Mouse (Mus musculus): Measurements from ENCODE around the gene Cubn. TPM values are rescaled to one million over a fixed set of nuclear protein-coding genes. Genes with fewer than 3 reads are reported as not detected.

Cubn gene
- total RNA-seq, 2 experiments from 2014 or later, result 0.19 to 0.36 TPM

DNA sequence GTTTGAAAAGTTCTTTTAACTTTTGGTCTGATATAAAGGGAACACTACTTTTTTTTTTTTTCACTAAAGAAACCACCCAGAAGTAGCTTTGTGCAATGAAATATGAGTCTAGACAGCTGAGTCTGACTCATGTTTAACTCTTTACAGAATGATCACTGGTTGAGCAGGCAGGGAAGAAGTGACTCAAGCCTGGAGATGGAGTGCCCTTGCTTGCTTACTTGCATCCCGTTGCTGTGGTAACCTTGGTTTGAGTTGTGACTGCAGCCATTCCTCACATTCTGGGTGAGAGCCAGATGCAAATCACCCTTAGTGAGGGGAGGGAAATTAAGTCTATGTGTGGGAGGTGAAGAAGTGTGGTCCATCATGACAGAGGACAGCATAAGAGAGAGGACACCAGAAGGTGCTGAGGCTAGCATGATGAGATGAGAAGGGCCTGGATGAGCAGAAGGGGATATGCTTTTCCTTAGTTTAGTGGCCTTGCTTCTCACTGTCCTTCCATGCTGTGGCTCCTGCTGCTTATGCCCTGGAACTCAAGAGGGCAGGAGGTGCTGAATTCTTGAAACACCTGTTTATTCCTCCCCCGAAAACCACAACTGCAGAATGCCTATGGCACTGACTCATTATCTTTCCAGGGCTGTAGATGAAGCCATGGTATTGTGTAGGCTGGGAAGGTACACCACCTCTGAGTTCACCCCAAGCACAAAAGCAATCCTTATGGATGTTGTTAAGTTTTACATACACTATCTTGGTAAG lies 81.7 kb downstream of the Cubn start:
- no peak for DNase-seq (ENCODE audit: low spot score in 2 of 2)

DNA sequence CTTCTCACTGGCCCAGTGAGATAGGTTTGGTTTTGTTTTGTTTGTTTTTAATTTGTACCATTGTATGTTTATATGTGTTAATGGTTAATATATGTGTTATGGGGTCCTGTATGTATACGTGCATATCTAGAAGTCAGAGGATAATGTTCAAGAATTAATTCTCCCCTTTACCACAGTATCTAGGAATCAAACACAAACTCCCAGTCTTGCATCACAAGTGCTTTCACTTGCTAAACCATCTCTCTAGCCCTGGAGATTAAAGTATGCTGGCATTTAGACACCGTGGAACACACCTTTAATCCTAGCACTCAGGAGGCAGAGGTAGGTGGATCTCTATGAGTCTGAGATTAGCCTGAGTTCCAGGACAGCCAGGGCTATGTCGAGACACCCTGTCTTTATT lies 83.3 kb downstream of the Cubn start:
- DNase-seq (ENCODE audit: low spot score in 2 of 2), result no peak

DNA sequence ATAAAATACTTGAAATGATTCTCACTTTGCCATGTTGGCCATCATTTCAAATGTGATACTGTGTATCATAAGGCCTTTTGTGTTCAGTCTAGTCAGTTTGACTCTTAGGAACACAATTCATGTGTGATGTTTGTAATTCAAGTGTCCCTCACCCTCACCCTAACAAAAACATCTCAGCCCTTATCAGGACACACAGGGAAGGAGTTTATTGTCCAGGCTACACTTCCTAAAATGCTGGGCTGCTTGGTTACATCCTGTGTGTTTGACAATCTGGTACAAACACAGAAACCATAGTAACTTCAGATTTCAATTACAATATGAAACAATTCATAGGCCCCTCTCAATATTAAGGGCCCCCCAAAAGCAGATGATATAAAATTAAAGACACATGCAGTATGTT lies 83.9 kb downstream of the Cubn start:
- no peak for DNase-seq (ENCODE audit: low spot score in 2 of 2)

DNA sequence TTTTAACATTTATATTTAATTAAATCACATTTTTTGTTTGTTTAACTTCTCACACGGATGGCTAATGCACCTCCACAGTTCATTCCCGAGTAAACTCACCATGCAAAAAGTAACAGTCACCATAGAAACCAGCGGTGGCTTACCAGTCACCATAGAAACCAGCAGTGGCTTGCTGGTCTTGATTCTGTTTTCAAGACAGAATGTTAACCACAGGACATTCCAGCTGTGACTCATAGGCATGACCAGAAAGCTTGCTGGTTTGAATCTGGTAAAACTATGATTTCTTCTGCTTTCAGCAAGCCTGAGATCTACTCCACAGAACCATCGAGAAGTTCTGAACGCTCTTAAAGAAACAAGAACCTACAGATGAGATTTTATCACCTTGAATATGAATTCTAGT lies 84.3 kb downstream of the Cubn start:
- no peak for DNase-seq (ENCODE audit: low spot score in 2 of 2)

DNA sequence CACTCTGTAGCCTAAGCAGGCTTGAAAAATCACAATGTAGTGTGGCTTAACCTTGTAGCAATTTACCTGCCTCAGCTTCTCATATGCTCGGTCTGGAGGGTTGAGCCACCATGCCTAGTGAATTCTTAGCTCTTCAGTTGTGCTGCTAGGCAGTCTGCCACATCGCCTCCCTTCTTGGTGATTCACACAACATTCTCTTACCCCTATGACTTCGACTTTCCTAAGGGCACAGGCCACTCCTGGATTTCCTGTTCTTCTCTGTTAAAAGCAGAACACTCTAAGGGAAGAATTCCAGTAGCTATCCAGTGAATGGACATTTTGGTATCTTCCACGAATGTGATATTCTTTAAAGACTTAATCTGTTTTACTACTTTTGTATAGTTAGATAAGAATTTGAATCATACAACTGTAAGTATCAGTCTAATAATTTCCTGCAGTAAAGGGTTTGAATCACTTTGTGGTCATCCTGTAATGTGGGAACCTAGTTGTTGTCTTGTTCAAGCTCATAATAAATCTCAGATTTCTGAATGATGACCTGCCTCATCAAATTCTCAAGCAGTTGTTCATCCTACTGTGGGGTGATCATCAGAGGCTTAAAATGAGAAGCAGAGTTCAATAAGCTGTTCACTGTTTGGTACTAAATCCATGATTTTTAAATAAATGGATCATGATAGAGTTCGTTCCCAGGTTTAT lies 86.5 kb downstream of the Cubn start:
- DNase-seq (ENCODE audit: low spot score in 2 of 2), result no peak

DNA sequence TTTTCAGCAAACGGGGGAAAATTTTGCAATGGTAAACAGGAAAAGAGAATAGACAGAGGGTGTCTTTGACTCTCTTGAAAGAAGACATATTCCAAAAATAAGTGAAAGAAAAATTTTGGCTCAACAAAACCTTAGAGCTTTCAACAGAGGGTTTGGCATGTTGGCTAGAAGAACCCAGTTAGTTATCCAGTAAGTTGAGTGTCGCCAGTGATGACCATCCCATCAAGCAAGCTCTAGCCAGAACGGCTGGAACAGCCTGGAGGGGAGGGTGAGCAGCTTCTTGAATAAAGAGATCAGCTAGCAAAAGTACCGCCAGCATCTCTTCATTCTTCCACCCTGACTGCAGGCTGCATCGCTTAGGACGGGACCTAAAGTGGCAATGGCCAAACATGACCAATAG lies 90.8 kb downstream of the Cubn start:
- no peak for DNase-seq (ENCODE audit: low spot score in 2 of 2)

DNA sequence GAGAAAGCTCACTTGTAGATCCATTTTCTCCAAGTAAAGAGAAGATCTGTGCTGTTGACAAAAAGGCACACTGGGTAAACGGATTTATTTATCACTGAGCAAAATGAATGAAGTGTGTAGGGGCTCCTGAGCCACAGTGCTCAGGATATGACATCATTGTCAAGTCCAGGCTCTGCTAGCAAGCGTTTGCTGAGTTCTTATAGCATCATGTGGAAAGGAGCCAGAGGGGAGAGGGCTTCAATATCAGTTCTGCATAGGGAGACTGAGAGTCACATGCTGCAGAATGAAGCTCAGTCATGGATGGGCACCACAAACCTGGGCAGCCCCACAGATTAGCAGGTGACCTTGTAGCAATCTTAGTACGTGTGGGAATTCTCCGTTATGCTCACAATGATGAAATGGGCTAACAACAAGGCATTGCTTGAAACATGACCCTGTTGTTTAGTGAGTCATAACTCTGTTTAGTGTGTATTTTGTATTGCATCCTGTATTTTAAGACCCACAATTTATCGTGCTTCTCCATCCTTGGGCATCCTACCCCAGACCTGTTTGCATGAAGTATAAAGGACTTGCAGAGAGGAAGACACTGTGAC lies 92.0 kb downstream of the Cubn start:
- DNase-seq (ENCODE audit: low spot score in 2 of 2), result no peak

DNA sequence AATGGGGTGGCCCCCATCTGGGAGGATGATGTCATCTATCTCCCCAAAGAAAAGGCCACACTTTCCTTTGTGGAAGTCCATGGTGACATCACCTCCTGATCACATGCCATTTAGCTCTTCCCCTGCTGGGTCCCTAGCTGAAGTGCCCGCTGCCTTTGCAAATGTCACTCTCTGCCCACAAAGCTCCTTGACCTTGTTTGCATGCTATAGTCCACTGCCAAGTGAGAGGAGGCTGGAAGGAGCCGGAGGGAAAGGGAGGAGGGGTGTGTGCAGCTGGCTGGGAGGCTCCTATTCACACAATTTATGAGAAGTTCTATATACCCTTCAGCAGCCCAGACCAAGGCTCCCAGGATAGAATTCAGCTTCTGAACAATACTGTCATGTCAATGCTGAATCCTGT lies 92.7 kb downstream of the Cubn start:
- DNase-seq (ENCODE audit: low spot score in 2 of 2), result peak; percentile 19 to 44

DNA sequence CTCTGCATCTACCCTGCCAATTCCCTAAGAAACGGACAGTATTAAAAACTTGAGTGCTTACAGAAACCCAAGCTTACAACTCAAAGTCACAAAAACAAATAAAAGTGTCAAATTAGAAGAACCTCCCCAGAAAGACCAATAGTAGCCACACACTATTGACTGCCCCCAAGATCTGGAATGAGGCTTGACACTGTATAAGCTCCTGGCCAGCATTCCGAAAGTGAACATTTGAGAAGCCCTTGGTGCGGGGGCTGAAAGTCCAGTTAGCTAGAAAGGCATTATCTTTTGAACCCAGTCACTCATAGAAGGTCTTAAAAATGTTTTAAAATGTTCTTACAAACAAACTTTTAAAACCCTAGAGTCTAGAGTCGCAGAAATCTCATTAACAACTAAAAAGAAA lies 93.1 kb downstream of the Cubn start:
- no peak for DNase-seq (ENCODE audit: low spot score in 2 of 2)

DNA sequence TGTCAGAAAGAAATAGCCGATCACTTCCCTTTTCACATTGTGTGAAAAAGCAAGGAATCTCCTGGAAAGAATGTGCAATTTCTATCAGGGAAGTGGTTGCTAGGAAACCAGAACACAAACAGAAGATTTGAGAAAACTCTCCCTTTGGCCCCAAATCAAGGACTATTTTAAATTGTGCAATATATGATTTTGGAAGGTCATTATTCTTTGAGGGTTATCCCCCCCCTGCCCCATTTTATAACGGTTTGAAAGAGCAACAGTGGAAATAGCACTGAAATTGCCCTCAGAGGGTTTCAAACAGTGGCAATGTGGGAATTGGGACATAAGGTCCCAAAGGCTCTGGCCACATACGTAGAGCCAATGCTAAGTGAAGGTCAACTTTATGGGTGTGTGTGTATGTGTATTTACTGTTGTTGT lies 95.5 kb downstream of the Cubn start:
- DNase-seq (ENCODE audit: low spot score in 2 of 2), result no peak

DNA sequence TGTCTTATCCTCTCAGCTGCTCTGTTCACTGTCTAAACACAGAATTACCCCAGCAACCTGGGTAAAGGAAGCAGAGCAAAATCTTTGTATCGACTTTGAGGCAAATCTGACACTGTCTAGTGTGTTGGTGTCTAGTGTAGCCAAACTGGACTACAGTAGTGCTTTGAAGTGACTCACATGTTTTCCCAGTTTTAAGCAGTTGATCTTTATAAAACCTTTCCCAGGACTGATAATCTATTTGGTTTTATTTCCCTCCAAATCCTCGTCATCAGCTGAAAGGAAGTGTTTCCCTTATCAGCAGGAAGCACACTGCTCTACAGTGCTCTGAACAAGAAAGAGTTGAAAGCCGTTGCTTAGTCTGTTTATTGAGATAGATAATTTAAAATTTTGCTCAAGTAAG lies 100.6 kb downstream of the Cubn start:
- no peak for DNase-seq (ENCODE audit: low spot score in 2 of 2)

DNA sequence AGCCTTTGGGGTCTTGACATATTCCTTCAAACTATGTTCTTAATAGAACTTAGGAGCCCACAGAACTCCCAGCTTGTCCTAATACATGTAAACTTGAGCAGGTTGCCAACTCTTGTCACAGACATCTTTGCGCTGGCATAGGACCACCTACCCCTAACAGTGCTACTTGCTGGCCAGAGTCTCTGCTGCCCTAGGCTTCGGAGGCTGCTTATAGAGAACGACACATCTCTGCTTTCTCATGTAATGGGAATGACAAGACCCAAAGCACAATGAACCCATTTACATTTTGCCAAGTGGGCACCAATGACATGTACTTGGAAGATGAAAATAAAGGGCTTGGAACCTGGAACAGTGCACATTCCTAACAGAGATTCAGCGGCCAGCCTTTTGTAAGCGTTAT lies 105.0 kb downstream of the Cubn start:
- no peak for DNase-seq (ENCODE audit: low spot score in 2 of 2)

DNA sequence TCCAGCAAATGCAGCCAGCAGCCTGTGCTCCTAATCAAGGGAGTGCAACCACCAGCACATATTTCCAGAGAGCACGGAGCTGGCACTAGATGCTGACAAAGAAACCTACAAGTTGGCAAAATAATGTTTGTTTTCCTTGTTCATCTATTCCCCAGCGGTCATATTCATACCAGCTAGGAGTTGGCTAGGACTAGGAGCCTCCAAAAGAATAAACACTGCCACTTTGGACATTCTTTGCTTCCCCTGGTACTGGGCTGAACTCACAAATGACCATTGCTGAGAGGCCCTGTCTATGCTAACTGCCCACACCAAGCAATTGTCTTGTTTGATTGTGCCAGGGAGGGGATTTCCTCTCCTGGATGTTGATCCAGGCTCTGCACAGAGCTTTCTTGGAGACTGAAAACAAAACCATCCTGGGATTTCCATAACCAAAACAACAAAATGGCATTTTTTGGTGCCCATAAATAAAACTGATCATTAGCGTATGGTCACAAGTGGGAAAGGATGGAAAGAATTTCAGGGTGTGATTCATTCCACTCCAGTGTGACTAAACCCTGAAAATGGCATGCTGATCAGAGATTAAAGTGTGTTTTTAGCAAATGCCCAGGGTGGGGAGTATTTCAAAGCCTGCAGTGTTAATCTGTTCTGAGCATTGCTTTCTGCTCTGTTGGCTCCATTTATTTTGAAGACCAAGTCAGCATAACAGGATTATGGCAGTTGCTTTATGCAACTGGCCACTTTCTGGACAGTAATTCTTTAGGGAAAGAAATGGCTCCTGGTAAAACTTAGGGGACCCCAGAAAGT lies 105.9 kb downstream of the Cubn start:
- no peak for DNase-seq (ENCODE audit: low spot score in 2 of 2)

DNA sequence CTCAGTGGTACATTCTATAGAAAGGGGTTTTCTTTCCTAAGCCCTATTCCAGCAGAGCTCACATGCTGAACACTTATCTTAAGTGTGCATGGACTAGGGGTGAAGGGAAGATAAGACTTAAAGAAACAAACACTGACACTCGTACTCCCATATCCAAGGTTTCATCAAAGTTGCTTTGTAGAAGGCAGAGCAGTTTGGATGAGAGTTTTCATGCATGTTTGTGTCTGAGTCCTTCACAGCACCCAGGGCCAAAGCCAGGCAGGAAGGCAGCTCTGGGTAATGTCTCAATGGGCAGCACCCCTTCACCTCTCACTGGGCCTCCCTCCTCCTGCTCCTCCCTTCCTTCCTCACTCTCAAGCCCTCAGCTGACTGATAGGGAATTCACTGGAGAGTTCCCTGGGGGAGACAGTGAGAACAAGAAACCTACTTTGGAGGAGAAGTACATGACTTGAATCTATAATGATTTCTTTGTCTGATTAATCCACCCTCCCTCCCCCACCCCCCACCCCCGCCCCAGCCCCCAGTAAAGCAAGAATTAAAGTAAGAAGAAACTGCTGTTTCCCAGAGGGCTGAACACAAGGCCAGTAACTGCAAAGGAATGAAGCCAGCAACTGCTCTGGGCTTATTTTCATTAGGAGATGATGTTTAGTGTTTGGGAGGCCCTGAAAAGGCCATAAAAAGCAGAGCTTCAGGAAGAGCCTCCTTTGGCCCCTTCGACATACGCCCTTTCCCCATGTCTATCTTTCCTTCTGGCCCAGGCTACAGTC lies 106.7 kb downstream of the Cubn start:
- no peak for DNase-seq (ENCODE audit: low spot score in 2 of 2)

DNA sequence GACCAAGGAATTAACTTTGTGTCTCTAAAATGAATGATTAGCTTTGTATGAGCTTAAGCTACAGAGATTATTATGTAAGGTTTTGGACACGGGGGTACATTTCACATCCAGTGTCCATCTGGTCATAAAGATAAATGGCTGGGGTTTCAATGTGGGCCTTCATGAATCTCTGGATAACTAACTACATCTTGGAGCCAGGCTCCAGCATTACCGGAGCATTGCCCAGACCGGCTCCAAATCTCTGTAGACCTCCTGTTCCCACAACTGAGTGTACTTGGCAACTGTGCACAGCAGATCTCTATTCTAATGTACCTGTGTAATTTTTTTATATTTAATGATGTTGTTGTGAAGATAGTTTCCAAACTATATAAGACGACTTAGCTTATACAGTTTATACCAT lies 115.4 kb downstream of the Cubn start:
- no peak for DNase-seq (ENCODE audit: low spot score in 2 of 2)

DNA sequence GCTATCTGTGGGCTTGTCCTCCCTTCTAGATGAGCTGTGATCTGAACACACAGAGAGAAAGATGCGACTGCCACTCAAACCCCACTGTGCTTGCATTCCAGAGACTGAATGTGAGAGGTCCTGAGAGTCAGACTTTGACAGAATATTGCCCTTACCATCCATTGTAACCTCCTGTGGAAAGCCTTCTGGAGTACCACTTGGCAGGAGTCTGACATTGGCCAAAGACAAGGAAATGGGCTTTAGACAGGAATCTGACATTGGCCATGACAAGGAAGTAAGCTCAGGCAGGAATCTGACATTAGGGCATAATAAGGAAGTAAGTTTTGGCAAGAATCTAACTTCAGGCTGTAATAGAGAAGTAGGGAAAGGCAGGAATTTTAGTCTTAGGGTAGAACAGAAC lies 118.3 kb downstream of the Cubn start:
- DNase-seq (ENCODE audit: low spot score in 2 of 2), result no peak

DNA sequence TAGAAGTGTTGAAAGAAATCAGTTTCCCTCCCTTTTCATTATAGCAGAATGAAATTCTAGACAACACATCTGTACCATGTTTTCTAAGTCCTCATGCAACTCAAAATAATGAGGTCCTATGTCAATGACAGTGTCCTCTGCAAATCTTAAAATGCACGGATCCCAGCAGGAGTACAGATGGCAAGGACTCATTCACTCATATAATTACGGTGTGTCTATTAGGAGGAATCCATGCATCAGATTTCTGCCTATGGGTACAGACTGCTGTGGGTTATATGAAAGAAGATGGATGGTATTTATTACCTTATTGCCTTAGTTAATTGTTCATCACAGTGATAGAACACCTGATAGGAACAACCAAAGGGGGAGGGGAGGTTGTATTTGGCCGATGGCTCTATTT lies 118.8 kb downstream of the Cubn start:
- DNase-seq (ENCODE audit: low spot score in 2 of 2), result no peak

DNA sequence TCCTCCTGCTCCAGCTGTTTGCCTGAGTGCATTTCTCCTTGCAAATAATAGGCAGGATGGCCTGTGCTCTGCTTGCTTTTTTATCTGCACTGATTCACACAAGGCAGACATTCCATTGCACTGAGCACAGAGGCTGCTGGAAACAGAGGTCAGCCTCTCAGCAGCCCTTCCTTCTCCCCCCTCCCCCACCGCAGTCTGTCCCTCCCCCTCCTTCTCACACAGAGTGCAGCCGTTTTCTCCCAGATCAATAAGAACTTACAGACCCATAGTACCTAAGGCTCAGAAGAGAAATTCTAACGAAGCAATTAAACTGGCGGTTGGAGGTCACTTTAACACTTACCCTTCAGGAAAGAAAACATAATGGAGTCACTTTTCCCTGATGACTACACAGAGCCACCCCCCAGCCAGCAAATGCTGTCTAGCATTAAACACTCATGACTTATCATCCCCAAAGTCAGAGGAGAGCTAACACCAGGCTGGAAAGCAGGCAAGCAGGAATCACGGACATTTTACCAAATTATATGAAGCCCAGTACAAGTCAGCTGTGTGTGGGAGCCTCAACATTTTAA lies 119.3 kb downstream of the Cubn start:
- DNase-seq (ENCODE audit: low spot score in 2 of 2), result peak in 1 of 2 experiments; percentile 26

DNA sequence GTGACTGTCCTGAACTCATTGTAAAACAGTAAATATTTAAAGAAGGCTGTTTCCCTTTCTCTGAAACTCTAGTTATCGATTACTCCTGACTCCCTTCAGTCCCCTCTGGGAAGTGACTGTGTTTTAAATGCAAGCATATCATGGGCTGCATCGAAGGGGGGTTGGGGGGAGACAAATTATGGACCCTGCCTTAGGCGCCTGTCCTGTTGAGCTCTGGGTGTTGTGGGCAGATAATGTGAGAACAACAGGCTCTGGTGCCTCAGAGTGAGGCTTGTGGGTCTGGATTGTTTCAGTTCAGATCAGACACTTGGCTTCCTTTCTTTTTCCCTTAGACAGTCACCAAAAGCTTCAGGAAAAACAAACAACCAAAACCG lies 119.8 kb downstream of the Cubn start:
- DNase-seq (ENCODE audit: low spot score in 2 of 2), result no peak

DNA sequence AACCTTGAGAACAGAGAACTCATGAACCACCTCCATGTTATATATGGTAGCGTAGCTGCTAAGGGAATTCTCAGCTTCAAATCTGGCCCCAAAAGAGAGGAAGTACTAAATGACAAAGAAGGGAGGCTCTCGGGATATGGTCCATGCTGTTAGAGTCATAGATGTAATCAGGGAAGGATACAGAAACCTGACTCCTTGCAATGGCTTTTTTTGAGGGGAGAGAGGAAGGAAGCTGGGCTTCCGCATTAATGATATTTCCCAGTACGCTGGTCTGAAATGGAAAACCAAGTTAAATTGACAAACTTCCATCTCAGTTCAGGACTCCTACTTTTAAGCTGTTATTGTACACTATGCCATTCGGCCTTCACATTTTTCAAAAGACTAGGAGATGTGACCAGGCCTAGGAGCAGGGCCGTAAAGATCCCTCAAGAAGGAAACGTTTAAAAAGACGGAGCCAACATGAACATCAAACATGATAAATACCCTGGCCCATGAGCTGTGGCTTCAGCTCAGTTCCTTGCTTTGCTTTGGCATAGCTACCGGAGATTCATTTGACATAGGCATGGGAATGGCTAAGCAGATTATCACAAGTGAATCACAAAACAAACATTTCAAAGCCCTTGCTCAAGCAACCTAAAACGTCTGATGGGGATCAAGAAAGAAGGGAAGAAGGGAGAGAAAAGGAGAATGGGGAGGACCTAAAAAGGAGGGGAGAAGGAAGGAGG lies 120.4 kb downstream of the Cubn start:
- DNase-seq (ENCODE audit: low spot score in 2 of 2), result no peak

Measured in adrenal gland, adult 18-20 months (tissue).